Mouse (Mus musculus): ENCODE measurements at regions not wholly inside any gene's neighbourhood (a gene's known extent, or its start where the extent isn't known, plus 50 kb on each side); places are given as distances from the start of the nearest gene placed in this dataset.

- 75% methylated on average over 3 of the region's 3 CpGs for WGBS
- no peak overlapping the region for H3K27ac ChIP-seq (ENCODE audit: insufficient read depth, low read depth, low read length)
- TF ChIP-seq POLR2A (IDR thresholded peaks at IDR 0.05; ENCODE audit: low read depth, low read length) (no peak), CTCF (IDR thresholded peaks at IDR 0.05; ENCODE audit: extremely low read depth, insufficient read length, insufficient replicate concordance, low read depth, low read length) (no peak)
- H3K36me3 ChIP-seq (ENCODE audit: control insufficient read depth, insufficient read depth, low read length): no peaks in the 10 kb centered on the region
- no peaks in the 10 kb centered on the region for H3K4me1 ChIP-seq (ENCODE audit: control insufficient read depth, insufficient read depth, insufficient read length, low read length)
- H3K4me3 ChIP-seq (ENCODE audit: low read depth, low read length): no peak overlapping the region
- no peaks in the 10 kb centered on the region for H3K27me3 ChIP-seq (ENCODE audit: control insufficient read depth, insufficient read depth, low read length)
Measured at GRCm38 (mm10) chr3:131698070-131698750, 133.6 kb downstream of the Papss1 start.

GRCm38 (mm10) chr3:131703134-131703533 lies 138.6 kb downstream of the Papss1 start:
- Histone ChIP-seq H3K4me1 (ENCODE audit: control insufficient read depth, insufficient read depth, insufficient read length, low read length) (no peaks in the 10 kb centered on the region), H3K27ac (ENCODE audit: insufficient read depth, low read depth, low read length) (no peak overlapping the region), H3K36me3 (ENCODE audit: control insufficient read depth, insufficient read depth, low read length) (no peaks in the 10 kb centered on the region), H3K27me3 (ENCODE audit: control insufficient read depth, insufficient read depth, low read length) (no peaks in the 10 kb centered on the region), H3K4me3 (ENCODE audit: low read depth, low read length) (no peak overlapping the region)
- no peak for TF ChIP-seq CTCF (IDR thresholded peaks at IDR 0.05; ENCODE audit: extremely low read depth, insufficient read length, insufficient replicate concordance, low read depth, low read length)
- no peak for TF ChIP-seq POLR2A (IDR thresholded peaks at IDR 0.05; ENCODE audit: low read depth, low read length)

- H3K27ac ChIP-seq (ENCODE audit: insufficient read depth, low read depth, low read length): no peak overlapping the region
- 77% methylated on average over 8 of the region's 8 CpGs for WGBS
- H3K4me1 ChIP-seq (ENCODE audit: control insufficient read depth, insufficient read depth, insufficient read length, low read length): no peaks in the 10 kb centered on the region
- no peak for TF ChIP-seq POLR2A (IDR thresholded peaks at IDR 0.05; ENCODE audit: low read depth, low read length)
- no peak for TF ChIP-seq CTCF (IDR thresholded peaks at IDR 0.05; ENCODE audit: extremely low read depth, insufficient read length, insufficient replicate concordance, low read depth, low read length)
- H3K4me3 ChIP-seq (ENCODE audit: low read depth, low read length): no peak overlapping the region
- H3K36me3 ChIP-seq (ENCODE audit: control insufficient read depth, insufficient read depth, low read length): no peaks in the 10 kb centered on the region
- H3K27me3 ChIP-seq (ENCODE audit: control insufficient read depth, insufficient read depth, low read length): no peaks in the 10 kb centered on the region
Measured at GRCm38 (mm10) chr3:131713532-131713931, 149.0 kb downstream of the Papss1 start.

DNA sequence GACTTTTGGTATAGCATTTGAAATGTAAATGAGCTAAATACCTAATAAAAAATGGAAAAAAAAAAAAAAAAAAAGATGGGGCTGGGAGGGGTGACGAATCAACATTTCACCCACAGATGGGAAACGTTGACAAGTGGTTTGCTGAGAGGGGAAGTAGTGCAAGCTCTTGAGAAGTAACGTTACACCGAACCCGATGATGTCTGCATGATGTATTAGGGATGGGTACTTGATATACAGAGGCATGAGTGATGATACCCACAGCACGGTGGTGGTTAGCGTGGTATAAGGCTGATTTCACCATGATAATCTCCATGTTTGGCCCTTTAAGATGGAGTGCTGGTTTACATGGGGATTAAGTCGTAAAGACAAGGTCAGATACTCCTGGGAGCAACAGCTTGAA lies 154.2 kb downstream of the Papss1 start:
- no peak overlapping the region for H3K4me3 ChIP-seq (ENCODE audit: low read depth, low read length)

DNA sequence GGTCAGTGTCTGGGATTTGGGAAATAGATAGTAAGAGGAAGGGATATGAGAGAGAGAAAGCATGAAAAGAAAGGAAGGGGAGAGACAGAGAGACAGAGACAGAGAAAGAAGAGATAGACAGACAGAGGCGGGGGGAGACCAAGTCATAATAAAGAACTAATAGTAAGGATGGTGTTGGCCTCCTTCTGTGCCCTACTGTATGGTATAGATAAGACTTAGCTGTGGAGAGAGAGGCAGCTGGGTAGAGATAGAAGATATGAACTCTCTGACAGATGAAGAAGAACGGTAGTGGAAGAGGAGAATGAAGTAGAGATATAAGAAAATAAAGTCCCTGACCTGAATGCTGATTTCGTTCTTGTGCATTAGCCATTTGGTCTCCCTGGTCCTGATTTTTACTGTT lies 164.1 kb downstream of the Papss1 start:
- Histone ChIP-seq H3K27me3 (ENCODE audit: control insufficient read depth, insufficient read depth, low read length) (no peaks in the 10 kb centered on the region), H3K4me1 (ENCODE audit: control insufficient read depth, insufficient read depth, insufficient read length, low read length) (no peaks in the 10 kb centered on the region), H3K4me3 (ENCODE audit: low read depth, low read length) (no peak overlapping the region), H3K27ac (ENCODE audit: insufficient read depth, low read depth, low read length) (no peak overlapping the region), H3K36me3 (ENCODE audit: control insufficient read depth, insufficient read depth, low read length) (no peaks in the 10 kb centered on the region)
- no peak for TF ChIP-seq POLR2A (IDR thresholded peaks at IDR 0.05; ENCODE audit: low read depth, low read length)
- no peak for TF ChIP-seq CTCF (IDR thresholded peaks at IDR 0.05; ENCODE audit: extremely low read depth, insufficient read length, insufficient replicate concordance, low read depth, low read length)
- WGBS: 89% methylated on average over 3 of the region's 3 CpGs

More for the DNA sequence above, 154.2 kb downstream of the Papss1 start:
- Histone ChIP-seq H3K4me1 (ENCODE audit: control insufficient read depth, insufficient read depth, insufficient read length, low read length) (no peaks in the 10 kb centered on the region), H3K27ac (ENCODE audit: insufficient read depth, low read depth, low read length) (no peak overlapping the region), H3K36me3 (ENCODE audit: control insufficient read depth, insufficient read depth, low read length) (no peaks in the 10 kb centered on the region), H3K27me3 (ENCODE audit: control insufficient read depth, insufficient read depth, low read length) (no peaks in the 10 kb centered on the region)
- TF ChIP-seq CTCF (IDR thresholded peaks at IDR 0.05; ENCODE audit: extremely low read depth, insufficient read length, insufficient replicate concordance, low read depth, low read length) (no peak), POLR2A (IDR thresholded peaks at IDR 0.05; ENCODE audit: low read depth, low read length) (no peak)
- 63% methylated on average over 8 of the region's 8 CpGs for WGBS

DNA sequence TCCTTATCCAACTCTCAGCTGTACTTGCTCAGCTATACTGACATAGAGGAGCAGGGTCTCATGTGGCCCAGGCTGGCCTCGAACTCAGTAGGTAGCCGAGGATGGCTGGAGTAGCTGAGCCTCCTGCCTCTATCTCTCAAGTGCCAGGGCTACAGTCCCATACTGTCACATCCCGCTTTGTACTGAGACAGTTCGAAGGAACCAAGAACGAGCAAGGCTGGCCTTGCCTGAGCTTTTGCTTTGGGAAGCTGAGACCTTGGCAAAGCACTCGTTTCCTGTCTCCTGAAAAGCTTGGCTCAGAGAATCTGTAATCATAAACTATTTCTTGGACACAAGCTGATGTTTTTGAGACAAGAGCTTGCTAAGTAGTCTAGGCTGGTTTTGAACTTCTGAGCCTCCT lies 169.7 kb downstream of the Papss1 start:
- 67% methylated on average over 6 of the region's 6 CpGs for WGBS
- no peaks in the 10 kb centered on the region for H3K4me1 ChIP-seq (ENCODE audit: control insufficient read depth, insufficient read depth, insufficient read length, low read length)
- no peaks in the 10 kb centered on the region for H3K36me3 ChIP-seq (ENCODE audit: control insufficient read depth, insufficient read depth, low read length)
- TF ChIP-seq CTCF (IDR thresholded peaks at IDR 0.05; ENCODE audit: extremely low read depth, insufficient read length, insufficient replicate concordance, low read depth, low read length) (no peak), POLR2A (IDR thresholded peaks at IDR 0.05; ENCODE audit: low read depth, low read length) (no peak)
- no peak overlapping the region for H3K27ac ChIP-seq (ENCODE audit: insufficient read depth, low read depth, low read length)
- H3K27me3 ChIP-seq (ENCODE audit: control insufficient read depth, insufficient read depth, low read length): no peaks in the 10 kb centered on the region
- no peak overlapping the region for H3K4me3 ChIP-seq (ENCODE audit: low read depth, low read length)

DNA sequence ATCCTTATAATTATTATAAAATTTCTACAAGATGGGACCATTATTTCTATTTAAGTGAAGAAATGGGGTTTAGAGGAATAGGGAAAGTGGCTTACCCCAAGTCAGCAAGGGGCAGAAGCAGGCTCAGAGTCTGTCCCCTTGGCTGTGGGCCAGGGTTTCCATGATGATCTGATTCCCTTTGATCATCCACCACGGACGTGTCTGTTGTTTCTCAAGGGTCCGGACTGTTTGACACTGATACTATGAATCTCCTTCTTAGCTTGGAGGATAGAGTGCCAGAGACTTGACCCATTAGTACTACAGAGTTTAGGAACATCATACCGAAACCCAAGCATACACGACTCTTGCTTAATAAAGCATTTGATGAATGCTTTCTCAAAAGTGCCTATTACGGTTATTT lies 172.9 kb downstream of the Papss1 start:
- H3K4me1 ChIP-seq (ENCODE audit: control insufficient read depth, insufficient read depth, insufficient read length, low read length): no peaks in the 10 kb centered on the region
- H3K27ac ChIP-seq (ENCODE audit: insufficient read depth, low read depth, low read length): no peak overlapping the region
- no peaks in the 10 kb centered on the region for H3K36me3 ChIP-seq (ENCODE audit: control insufficient read depth, insufficient read depth, low read length)
- H3K27me3 ChIP-seq (ENCODE audit: control insufficient read depth, insufficient read depth, low read length): no peaks in the 10 kb centered on the region
- TF ChIP-seq POLR2A (IDR thresholded peaks at IDR 0.05; ENCODE audit: low read depth, low read length): no peak
- no peak for TF ChIP-seq CTCF (IDR thresholded peaks at IDR 0.05; ENCODE audit: extremely low read depth, insufficient read length, insufficient replicate concordance, low read depth, low read length)
- H3K4me3 ChIP-seq (ENCODE audit: low read depth, low read length): no peak overlapping the region
- WGBS: 65% methylated on average over 6 of the region's 6 CpGs
